Mouse (Mus musculus) lung, adult 18-20 months (tissue): ENCODE measurements around the gene Rab3gap2.
"Not testable (repeated sequence)": the region's sequence is repeated elsewhere in the genome, so short reads cannot be mapped to it uniquely, and the experiment has no call there.

Source experiments
- DNase-seq, 2 experiments: peaks; one replicate each; pipeline ENCODE4 v3.0.0; 2022; ENCODE audit warnings: mixed read lengths in 2 of 2

Gene Rab3gap2

DNA sequence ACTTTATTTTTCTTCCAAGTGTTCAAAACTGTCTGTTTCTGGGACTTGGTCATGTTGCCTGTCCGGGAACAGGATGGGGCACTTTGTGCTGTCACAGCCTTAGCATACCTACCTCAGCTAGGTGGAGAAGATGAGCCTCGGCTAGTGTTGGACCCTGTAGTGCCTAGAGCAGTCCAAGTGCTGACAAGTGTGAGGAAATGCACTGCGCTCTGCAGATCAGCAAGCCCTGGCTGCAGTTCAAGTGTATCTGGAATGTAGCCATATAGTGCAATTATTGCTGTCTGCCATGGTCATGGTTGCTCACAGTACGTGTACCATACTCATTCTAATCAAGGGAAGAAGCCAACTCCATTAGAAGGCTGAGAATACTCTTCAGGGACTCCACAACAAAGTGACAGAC, 80.8 kb downstream of the Rab3gap2 start:
- DNase-seq, result peak; percentile 31 to 42

DNA sequence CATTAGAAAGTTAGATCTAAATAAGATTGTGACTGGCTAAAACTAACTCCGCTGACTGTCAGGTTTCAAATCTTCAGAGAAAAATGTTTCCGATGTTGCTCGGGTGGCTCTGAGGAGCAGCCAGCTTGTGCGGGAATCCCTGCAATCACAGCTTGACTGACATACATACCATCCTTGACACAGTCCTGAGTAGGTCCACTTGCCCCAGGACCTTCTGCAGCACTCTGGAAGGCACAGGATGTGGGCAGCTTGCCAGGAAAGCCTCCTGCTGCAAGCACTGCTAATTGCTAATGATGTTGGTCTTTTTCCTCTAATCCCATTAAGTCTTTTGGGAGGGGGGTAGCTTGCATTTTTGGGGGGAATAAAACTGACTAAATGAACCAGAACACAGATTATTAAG, 81.3 kb downstream of the Rab3gap2 start:
- DNase-seq, result peak; percentile 19 to 46

DNA sequence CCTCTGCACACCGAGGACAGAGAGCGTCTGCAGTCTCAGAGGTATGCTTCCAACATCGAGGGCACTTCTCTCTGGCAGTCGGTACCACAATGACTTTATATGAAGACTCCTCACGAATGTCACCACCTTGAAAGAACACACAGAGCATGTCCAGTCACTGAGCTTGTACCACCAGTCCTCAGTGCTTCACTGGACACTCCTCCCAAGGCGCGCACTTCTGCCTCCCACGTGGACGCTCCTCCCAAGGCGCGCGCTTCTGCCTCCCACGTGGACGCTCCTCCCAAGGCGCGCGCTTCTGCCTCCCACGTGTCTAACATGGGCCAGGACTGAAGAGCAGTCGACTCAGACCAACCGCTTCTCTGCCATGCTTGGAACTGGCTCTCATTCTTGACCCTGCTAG, 83.1 kb downstream of the Rab3gap2 start:
- no peak for DNase-seq

DNA sequence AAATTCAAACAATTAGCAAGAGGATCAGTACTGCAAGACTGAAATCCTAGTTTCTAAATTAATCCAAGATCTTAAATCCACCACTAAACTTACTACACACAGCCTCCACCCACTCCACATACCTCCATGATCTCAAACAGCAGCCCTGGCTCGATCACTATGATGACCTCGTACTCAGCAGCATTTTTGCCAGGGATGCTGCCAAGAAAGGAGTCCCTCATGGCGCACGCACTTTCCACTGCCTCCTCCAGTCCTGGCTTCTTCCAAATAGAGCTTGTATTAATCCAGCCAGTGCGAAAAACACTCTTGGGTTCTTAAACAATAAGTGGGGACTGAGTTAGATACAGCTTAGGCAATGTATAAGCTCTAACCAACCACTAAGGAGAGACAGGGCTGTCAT, 85.3 kb downstream of the Rab3gap2 start:
- no peak for DNase-seq

DNA sequence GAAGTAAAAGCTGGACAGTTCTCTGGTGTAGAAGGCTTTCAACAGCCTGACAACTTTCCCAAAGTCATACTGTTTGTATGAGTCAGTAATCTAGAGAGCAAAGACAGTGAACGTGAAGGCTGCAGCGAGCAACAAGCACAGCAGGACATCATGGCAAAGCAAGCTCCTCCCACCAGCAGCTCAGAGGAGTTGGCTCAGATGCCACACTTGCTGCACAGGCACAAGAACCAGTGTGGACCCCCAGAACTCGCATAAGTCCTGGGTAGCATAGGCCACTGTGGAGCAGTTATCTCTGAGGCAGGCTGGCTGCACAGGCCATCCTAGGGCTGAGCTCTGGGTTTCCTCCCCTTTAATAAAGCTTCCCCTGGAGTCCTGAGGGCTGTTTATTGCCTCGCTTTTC, 87.4 kb downstream of the Rab3gap2 start:
- DNase-seq, result no peak

DNA sequence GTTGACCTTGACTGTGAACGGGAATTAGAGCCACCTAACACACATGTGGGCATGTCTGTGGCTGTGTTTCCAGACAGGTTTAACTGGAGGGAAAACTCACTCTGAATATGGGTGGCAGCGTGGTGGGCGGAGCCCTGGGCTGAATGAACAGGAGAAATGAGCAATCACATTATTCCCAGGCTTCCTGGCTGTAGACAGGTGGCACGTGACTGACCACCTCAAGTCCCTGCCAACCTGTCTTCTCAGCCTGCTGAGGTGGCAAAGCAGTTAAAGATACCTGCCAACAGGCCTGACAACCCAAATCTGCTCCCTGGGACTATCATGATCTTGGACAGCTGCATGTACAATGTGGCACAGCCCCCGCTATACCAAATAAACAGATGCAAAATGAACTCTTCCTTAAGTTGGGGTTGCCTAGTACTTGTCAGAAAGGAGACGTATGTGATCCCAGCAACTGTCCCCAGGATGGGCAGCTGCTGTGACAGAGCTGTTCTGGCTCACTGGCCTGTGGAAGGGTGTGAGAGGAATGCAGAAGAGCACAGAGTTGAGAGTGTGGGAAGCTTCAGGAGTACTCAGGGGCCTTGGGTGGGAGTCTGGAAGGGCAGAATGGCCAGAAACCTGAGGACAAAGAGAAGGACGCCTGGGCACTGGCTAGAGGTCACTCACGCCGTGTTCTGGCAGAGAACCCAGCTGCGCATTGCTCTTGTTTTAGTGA, 88.9 kb downstream of the Rab3gap2 start:
- DNase-seq, result no peak

DNA sequence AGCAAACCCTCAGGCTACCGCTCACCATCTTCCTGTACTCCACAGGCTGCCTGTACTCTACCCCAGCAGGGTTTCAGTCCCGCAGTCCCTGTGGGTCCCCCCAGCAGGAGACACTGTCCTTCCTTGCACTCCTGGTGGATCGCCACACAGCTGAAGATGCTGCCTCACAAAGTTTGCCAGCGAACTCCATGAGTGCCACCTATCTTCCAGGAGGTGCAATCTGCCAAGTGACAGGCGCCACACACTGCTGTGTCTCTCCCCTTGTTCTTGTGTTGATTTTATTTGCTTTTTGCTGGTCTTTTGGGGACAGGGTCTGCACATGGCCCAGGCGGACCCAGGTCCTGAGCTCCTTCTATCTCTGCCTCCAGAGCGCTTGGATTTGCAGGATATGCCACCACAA, 92.9 kb downstream of the Rab3gap2 start:
- no peak for DNase-seq

DNA sequence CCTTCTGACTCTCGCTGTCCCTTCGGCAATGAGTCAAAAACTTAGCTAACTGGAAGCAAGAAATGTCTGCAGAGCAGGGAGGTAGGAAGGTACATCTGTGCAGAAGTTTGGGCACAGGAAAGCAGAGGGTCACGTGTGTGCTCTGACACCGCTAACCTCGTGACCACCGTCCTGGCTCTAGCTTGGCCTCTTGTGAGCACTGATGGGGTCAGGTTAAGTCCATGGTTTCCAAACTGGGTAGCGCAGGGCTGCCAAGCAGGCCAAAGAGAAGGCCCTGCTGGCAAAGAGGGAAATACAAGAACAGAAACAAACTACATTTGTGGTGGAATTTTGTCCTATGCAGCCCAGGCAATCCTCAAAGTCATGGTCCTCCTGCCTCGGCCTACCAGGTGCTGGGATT, 94.6 kb downstream of the Rab3gap2 start:
- DNase-seq, result no peak

DNA sequence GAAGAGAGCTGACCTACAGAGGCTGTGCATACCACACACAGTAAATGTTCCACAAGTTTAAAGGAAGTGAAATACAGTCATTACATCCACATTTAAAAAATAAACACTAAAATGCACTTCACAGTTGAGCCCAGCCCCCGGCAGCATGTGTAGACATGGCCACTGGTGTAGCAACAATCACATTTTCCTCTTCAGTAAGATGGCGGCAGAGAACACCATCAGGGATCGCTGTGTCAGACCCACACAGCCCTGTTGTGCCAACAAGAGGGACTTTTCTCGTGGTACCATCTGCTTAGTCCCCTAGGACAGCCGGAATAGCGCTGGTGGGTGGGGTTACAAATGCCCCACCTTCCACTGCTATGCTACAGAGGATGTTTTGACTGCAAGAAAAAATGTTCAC, 98.9 kb downstream of the Rab3gap2 start:
- DNase-seq, result no peak

DNA sequence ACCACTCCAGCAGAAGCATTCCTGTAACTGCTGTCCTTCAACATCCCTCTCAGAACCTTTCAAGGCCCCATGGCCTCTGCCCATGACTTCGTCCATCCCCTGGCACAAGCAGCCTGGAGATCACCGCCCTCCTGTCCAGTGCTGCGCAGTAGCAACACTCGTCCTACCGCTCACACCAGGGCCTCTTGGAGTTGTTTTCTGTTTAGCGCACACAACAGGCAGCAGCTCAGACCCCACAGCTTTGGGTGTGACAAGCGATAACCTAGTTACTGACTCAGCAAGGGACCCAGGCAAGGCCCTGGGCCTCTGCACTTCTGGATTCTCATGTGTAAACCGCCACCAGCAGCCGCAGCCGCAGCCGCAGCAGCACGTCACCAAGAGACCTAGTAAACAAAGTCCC, 102.9 kb downstream of the Rab3gap2 start:
- no peak for DNase-seq

DNA sequence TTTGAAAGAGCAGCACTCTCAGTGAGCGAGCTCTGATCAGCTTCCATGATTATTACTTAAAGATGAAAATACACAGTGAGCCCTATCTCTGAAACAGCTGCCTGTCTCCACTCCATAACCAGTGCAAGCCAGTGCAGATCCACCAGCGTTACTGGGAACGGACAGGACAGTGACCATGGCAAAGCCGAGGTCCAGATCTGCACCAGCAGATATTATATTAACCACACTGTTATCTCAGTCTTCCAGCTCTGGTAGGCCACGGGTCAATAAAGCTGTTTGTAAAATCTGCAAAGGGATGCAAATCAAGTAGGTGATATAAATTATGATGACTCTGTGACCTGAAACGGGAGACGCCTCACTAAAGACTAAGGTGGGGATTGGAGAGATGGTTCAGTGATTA, 103.7 kb downstream of the Rab3gap2 start:
- no peak for DNase-seq

DNA sequence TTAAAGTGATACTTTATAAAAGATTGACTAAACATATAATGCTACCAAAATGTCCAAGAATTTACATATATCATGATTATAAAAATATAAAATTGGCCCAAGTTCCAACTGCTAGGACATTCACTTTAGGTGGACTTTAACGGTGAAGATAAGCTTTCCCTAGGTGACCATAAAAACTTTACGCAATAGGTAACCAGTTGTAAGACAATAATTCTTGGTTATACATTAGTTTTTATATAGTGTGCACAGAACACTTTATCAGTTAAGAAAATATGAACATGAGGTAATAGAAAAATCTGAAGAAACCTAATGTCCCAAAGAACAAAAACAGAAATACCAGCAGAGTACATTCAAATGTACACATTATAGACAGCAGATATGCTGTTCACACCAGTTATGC, 104.4 kb downstream of the Rab3gap2 start:
- no peak for DNase-seq

DNA sequence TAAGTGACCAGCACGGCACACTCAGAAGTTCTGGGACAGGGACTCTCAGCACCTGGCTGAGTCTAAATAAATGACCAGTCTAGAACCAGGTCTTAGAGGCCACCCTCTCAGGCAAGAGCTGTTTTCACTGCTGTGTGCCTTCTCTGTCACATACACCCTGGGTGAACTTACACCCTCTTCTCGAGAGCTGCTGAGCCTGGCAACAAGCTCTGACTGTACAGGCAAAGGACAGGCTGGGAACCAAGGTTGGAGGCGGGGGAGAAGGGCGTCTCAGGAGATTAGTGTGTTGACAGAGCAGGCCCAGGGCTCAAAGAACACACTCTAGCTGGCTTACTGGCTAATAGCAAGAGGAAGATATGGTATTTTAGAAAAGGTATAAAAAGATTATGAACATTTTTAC, 105.0 kb downstream of the Rab3gap2 start:
- peak; percentile 22 to 48 for DNase-seq

DNA sequence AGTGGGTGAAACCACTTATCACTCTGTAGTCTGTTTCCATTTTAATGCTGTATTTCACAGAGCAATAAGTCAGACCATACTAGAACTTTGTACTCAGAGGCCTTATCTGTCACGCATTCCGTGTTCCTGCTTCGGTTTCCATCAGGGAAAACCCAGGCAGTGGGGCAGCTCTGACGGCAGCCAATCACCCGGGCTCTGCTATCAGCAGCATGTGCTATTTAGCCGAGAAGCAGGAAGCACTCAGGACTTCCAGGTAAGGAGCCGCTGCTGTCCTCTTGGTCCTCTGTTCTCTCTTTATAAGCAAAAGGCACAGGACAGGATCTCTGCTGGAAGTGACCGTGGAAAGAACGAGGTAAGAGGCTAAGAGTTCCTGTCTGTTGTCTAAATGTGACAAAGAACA, 108.0 kb downstream of the Rab3gap2 start:
- no peak for DNase-seq

DNA sequence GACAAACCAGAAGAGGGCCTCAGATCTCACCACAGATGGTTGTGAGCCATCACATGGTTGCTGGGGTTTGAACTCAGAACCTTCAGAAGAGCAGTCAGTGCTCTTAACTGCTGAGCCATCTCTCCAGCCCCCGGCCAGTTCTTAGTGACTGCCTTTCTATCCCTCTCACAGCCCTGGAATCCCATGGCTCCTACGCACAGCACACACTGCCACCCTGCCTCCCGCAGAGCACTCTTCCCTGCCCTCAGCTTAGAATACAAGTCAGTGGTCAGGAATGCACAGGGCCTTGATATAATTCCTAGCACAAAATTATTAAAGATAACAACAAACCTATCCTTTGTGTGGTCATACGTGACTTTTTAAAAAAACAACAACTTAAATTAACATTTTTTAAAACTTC, 110.6 kb downstream of the Rab3gap2 start:
- no peak for DNase-seq

DNA sequence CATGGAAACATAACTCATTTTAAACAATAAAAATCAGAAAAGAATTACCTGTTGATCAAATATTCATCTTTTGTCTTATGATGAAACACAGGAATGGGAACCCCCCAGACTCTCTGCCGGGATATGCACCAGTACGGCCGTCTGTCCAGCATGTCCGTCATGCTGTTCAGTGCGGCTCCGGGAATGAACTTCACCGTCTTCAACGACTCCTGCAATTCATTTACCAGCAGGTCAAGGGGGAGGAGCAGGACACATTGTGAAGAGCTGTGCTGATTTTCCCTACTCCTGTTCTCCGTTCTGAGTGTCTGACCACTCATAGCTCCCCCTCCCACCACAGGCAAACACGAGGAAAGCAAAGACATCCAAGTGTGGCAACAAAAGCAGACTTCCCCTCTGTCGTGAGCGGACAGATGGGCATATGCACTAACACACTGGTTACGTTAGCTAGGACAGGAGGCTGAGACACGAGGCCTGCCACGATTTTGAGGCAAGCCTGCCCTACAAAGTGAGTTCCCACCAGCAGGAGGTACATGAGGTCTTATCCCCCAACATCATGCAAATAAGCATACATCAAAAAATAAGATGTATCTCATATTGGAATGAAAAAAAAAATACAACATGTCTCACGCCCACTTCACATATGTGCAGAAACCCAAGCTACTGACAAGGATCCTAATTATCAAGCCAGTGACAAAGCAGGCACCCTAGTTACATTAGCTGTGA, 112.1 kb downstream of the Rab3gap2 start:
- DNase-seq, result no peak

DNA sequence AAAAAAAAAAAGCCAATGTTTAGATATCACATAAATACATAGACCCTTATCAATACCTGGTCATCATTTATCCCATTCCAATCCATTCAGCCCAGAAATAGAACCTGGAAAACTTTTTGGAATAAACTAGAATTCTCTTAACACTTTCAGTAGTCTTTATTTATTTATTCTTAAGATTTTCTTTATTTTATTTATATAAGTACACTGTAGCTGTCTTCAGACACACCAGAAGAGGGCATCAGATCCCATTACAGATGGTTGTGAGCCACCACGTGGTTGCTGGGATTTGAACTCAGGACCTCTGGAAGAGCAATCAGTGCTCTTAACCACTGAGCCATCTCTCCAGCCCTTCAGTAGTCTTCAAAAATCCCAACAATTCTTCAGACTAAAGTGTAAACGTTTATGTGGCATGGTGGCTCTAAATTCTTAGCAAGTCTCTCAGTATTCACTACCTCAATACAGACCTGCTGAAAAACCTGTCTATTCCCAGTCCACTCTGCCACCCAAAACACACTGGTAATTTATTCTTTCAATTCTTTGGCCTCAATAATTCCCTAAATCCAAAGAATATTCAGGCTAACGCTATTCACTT, 123.9 kb downstream of the Rab3gap2 start:
- not testable (repeated sequence) for DNase-seq

DNA sequence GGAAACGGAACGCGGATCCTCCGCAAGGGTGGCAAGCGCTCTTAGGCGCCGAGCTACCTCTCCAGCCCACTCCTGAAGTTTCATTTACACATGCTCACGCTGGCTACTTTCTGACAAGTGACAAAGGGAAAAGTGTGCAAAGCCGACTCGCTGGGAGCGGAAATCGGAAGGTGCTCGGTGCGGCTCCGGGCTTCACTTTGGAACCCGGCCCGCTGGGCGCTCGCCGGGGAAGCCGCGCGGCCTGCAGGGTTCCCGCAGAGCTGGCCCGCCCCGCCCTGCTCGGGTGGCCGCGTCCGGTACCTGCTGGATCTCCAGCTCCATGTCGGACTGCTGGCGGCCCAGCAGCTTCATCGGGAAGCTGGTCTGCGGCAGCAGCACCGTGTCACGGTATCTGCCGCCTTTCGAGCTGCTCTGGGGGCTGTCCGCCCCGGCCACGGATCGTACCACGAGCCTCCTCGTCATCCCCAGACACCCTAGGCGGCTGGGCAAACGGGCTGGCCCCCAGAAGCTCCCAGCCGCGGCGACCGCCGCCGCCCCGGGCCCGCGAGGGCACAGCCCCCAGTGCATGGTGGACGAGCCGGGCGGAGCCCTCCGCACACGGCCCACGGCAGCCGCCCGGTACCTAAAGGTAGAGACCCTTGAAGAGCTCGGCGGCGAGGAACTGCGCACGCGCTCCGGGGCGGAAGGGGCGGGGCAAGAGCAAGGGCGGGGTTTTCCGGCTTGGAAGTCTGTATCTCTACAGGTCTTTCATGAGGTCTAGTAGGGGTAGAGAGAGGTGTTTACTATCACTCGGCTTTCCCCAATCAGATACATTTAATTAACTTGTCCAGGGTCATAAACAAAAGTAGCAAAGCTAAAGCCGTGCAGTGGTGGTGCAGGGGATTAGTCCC, 125.0 kb downstream of the Rab3gap2 start, which contains the start of gene Iars2:
Iars2 (minus strand) TSS at position 676 of the 890 bp plus-strand sequence.
- DNase-seq, result peak; percentile 90 to 92

DNA sequence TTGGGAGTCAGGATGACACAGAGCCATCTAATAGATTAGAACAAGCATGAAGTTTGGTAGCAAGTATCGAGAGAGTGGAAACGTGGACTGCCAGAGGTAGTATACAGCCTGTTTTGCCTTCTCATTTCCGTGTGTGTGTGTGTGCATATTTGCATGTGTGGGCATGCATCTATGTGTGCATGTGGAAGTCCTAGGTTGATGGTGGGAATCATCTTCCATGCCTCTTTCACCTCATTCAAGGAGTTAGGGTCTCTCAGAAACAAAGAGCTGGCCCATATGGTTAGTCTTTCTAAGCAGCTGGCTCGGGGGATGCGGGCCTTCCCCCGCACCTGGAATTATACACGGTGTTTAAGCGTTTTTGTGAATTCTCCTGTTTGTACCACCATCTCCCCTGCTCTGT, 125.9 kb downstream of the Rab3gap2 start:
- DNase-seq, result no peak

DNA sequence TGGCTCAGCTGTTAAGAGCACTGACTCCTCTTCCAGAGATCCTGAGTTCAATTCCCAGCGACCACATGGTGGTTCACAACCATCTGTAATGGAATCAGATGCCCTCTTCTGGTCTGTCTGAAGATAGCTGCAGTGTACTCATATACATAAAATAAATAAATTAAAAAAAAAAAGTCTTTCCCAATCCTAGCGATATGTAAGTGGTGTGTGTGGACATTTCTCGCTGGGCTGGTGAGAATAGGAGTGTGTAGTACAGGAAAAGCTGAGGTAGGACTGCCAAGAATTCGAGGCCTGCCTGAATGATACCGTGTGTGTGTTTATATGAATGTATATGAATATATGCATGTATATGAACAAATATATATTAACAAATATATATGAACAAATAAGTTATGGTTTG, 127.4 kb downstream of the Rab3gap2 start:
- no peak for DNase-seq

DNA sequence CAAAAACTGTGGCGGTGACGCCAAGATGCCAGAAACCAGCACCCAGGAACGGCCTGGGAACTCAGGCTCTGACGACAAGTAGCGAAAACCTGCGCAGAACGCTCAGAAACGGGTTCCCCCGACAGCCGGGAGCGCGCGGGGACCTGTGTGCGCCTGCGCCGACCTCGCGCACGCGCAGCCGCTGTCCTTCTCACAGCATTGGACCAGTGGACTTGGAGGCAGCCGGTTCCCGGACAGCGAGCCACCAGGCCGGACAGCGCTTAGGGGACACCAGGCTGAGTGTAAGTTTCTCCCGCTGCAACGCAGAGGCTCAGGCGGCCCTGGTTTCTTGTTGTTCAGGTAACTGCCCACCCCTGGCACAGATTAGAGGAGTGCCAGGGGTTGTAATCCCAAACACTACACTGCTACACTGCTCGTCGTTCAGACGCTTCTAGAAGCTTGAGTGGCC, 128.1 kb downstream of the Rab3gap2 start, which contains the start of gene Bpnt1:
Bpnt1 (plus strand) TSS at position 167 of the 448 bp plus-strand sequence.
- peak; percentile 90 to 93 for DNase-seq

DNA sequence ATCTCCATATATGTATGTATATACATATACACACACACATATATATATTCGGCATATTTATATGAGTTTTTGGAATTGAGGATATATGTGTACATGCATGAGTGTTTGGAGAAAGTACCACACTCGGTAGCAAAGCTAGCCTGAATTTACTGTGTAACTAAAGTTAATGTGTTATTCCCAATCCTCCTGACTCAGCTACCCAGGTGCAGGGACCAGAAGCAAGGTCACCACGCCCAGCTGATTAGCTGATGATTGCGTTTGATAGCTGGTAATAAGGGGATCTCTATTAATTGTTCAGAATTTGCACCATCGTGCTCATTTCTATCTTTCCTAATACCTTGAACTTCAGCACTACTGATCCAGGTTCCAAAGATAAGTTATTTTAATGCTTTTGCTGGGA, 129.7 kb downstream of the Rab3gap2 start:
- DNase-seq, result no peak

DNA sequence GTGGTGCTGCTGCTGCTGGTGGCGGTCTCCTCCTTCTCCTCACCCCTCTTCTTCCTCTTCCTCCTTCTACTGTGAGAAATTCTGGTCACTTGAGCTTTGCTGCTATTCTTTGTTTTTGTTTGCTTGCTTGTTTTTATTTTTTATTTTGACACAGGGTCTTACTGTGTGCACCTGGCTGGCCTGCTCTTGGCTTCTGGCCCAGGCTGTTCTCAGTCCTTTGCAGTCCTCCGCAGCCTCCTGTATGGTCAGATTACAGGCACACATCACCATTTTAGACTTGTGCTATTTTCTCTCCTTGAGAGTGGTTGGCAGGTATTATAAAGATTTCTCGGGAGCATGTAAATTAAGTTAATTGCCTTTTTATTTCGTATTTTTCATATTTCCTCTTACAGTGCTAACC, 130.2 kb downstream of the Rab3gap2 start:
- DNase-seq, result no peak
